21 mouse cellular contexts compared by ENCODE assay signal in the genomic region with DNA sequence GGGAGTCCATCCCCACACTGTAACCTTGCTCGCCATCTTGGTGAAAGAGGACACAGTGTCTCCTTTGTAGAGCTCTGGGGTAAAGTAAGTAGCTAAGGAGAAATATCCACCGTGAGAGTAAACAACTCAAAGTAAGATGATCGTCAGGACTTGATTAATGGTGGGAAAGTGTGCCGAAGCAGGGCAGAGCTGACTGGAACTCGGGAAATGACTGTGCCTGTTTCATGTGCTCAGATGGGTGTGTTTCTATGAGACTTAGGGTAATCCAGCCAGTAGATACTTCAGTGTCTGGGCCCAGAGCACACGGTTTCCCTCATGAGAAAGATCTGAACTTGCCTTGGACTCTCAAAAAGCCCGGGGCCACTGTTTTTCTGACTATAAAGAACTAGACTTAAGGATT. TPM values are rescaled to one million over a fixed set of nuclear protein-coding genes. Genes with fewer than 3 reads are reported as not detected.
DNase-seq lines count a peak whose midpoint lies in the region; ATAC-seq lines count a peak whose summit lies in the region.
"Had no signal": no experiment of that assay in that cellular context is flagged by ENCODE, and none has a peak within 500 bp of the region (broad histone marks: within the 10 kb centered on the region; RNA-seq: fewer than 3 reads in every experiment).

No protein-coding gene starts in this region.

- peaks cover 18% of the 10 kb centered on the region for H3K4me1 ChIP-seq in hindbrain, embryonic 13.5 days (replicated peaks)
- peaks cover 7% of the 10 kb centered on the region; the same call in 1 of the 2 replicates for H3K4me1 ChIP-seq in forebrain, embryonic 11.5 days (replicated peaks; ENCODE audit: control insufficient read depth, insufficient read depth, low read length)

- H3K9me3 ChIP-seq in hindbrain, embryonic 13.5 days: no peaks in the 10 kb centered on the region
- H3K9me3 ChIP-seq in forebrain, embryonic 11.5 days (ENCODE audit: control insufficient read depth, low read length): no peaks in the 10 kb centered on the region
- H3K9me3 ChIP-seq: embryonic facial prominence, embryonic 10.5 days; embryonic facial prominence, embryonic 12.5 days; forebrain, embryonic 12.5 days had no signal

- H3K9ac ChIP-seq in hindbrain, embryonic 13.5 days: no peak overlapping the region
- H3K9ac ChIP-seq in forebrain, embryonic 11.5 days (ENCODE audit: low read length): no peak overlapping the region
- H3K9ac ChIP-seq: embryonic facial prominence, embryonic 12.5 days; forebrain, embryonic 12.5 days had no signal

- ATAC-seq in hindbrain, embryonic 13.5 days (ENCODE audit: low FRiP score): no peak
- no peak for ATAC-seq in forebrain, embryonic 11.5 days (replicated peaks; ENCODE audit: low FRiP score)
- ATAC-seq: activated CD4-positive, CD25-positive, alpha-beta regulatory T cell, adult 4 months; forebrain, embryonic 14.5 days; forebrain, embryonic 16.5 days; Patski had no signal

- no peak overlapping the region for H3K27ac ChIP-seq in hindbrain, embryonic 13.5 days
- no peak overlapping the region for H3K27ac ChIP-seq in forebrain, embryonic 11.5 days (ENCODE audit: low read depth, low read length)
- H3K27ac ChIP-seq: embryonic facial prominence, embryonic 10.5 days; embryonic facial prominence, embryonic 12.5 days; forebrain, embryonic 12.5 days had no signal

- no peak overlapping the region for H3K4me2 ChIP-seq in hindbrain, embryonic 13.5 days
- H3K4me2 ChIP-seq in forebrain, embryonic 11.5 days (ENCODE audit: low read depth, low read length, severe bottlenecking): no peak overlapping the region
- H3K4me2 ChIP-seq: embryonic facial prominence, embryonic 12.5 days; forebrain, embryonic 12.5 days had no signal

- WGBS in hindbrain, embryonic 13.5 days: 82% methylated on average over 7 of the region's 7 CpGs
- WGBS in forebrain, embryonic 11.5 days: 92% methylated on average over 7 of the region's 7 CpGs

- peaks cover 26% of the 10 kb centered on the region for H3K27me3 ChIP-seq in hindbrain, embryonic 13.5 days
- H3K27me3 ChIP-seq in forebrain, embryonic 11.5 days (ENCODE audit: control insufficient read depth, insufficient read depth, low read length): peaks cover 16% of the 10 kb centered on the region

- no peaks in the 10 kb centered on the region; the same call in 1 of the 2 replicates for H3K36me3 ChIP-seq in hindbrain, embryonic 13.5 days
- no peaks in the 10 kb centered on the region for H3K36me3 ChIP-seq in forebrain, embryonic 11.5 days (ENCODE audit: control insufficient read depth, insufficient read depth, low read length)
- H3K36me3 ChIP-seq: embryonic facial prominence, embryonic 10.5 days; embryonic facial prominence, embryonic 12.5 days; forebrain, embryonic 12.5 days; G1E had no signal

- DNase-seq in A20 (ENCODE audit: low read depth, low spot score): peak; percentile 18
- DNase-seq in CD4-positive helper T cell, adult 2 months (ENCODE audit: low read depth, low spot score): peak; percentile 11
- DNase-seq in induced T-regulatory cell, adult 2 months (ENCODE audit: low read depth): peak; percentile 46
- no peak for DNase-seq in forebrain, embryonic 11.5 days (ENCODE audit: low spot score)
- DNase-seq: adrenal gland, adult 8-10 months; adrenal gland, postnatal 14 days; adrenal gland, postnatal 36 days; B cell, adult 2 months; cerebellum, adult 11-12 months; cerebellum, adult 2 months; cerebellum, postnatal 10 days; cerebellum, postnatal 25 days had no signal

- no peak overlapping the region for H3K4me3 ChIP-seq in hindbrain, embryonic 13.5 days
- no peak overlapping the region for H3K4me3 ChIP-seq in forebrain, embryonic 11.5 days (ENCODE audit: low read depth, low read length)
- H3K4me3 ChIP-seq: embryonic facial prominence, embryonic 10.5 days; embryonic facial prominence, embryonic 12.5 days; forebrain, embryonic 12.5 days had no signal

RNA-seq across cellular contexts. Expression of a gene that starts 5.6 kb away (rescaled TPM):
- polyA plus RNA-seq in hindbrain, embryonic 13.5 days (2015; fragmentation: Nextera tagmentation; extraction: Ambion mirVana): 58.1 and 62.7 TPM in 2 replicates
- polyA plus RNA-seq in forebrain, embryonic 11.5 days (2014; fragmentation: Nextera tagmentation; extraction: Ambion mirVana): 10.0 and 13.0 TPM in 2 replicates
- polyA plus RNA-seq: G1E, Patski had no signal
